Mouse (Mus musculus): ENCODE data around the gene Chtf18. TPM values are rescaled to one million over a fixed set of nuclear protein-coding genes. Genes with fewer than 3 reads are reported as not detected.

Gene Chtf18
- 14.5 and 14.8 TPM in 2 replicates for polyA plus RNA-seq (2015; fragmentation: Nextera tagmentation; extraction: Ambion mirVana)

- Histone ChIP-seq H3K9ac (replicated peaks) (peak within 1 kb of the TSS; percentile 58), H3K4me1 (peaks cover 24% of the 10 kb centered on the region), H3K27ac (replicated peaks) (no peak within 1 kb of the TSS), H3K9me3 (no peaks in the 10 kb centered on the region), H3K4me3 (peak within 1 kb of the TSS; percentile 51), H3K36me3 (no peaks in the 10 kb centered on the region), H3K27me3 (no peaks in the 10 kb centered on the region), H3K4me2 (replicated peaks) (peak within 1 kb of the TSS; percentile 65)
- WGBS, result under 1% methylated on average over 37 of the region's 37 CpGs
- peak; percentile 98 for ATAC-seq (replicated peaks)
These were observed at the start of gene Chtf18, which contains the start of gene Rpusd1 for GRCm38 (mm10) chr17:25727265-25728008. TSS of gene Chtf18 (minus strand) at chr17:25727419. TSS of gene Rpusd1 (plus strand) at chr17:25727670.

- Histone ChIP-seq H3K4me2 (replicated peaks) (no peak overlapping the region), H3K9ac (replicated peaks) (no peak overlapping the region), H3K4me3 (no peak overlapping the region), H3K36me3 (peaks cover 13% of the 10 kb centered on the region), H3K27me3 (no peaks in the 10 kb centered on the region), H3K27ac (replicated peaks) (no peak overlapping the region), H3K4me1 (peaks cover 14% of the 10 kb centered on the region), H3K9me3 (no peaks in the 10 kb centered on the region)
- 78% methylated on average over 10 of the region's 10 CpGs for WGBS
- no peak for ATAC-seq (replicated peaks)
These were observed 48.3 kb upstream of the Chtf18 start for GRCm38 (mm10) chr17:25775318-25776062.

GRCm38 (mm10) chr17:25773549-25774120, 46.4 kb upstream of the Chtf18 start, which contains the start of gene Narfl:
TSS of gene Narfl (plus strand) at chr17:25773776.
- no peak within 1 kb of the TSS for H3K27ac ChIP-seq (replicated peaks)
- ATAC-seq (replicated peaks), result peak; percentile 88

GRCm38 (mm10) chr17:25769331-25769730, 42.1 kb upstream of the Chtf18 start:
- Histone ChIP-seq H3K4me1 (peaks cover 13% of the 10 kb centered on the region), H3K27ac (replicated peaks) (no peak overlapping the region), H3K4me2 (replicated peaks) (no peak overlapping the region), H3K36me3 (no peaks in the 10 kb centered on the region), H3K9me3 (no peaks in the 10 kb centered on the region), H3K4me3 (no peak overlapping the region), H3K27me3 (no peaks in the 10 kb centered on the region), H3K9ac (replicated peaks) (no peak overlapping the region)
- no peak for ATAC-seq (replicated peaks)
- 50% methylated on average over 9 of the region's 9 CpGs for WGBS

More at GRCm38 (mm10) chr17:25773549-25774120, 46.4 kb upstream of the Chtf18 start, which contains the start of gene Narfl:
- H3K36me3 ChIP-seq, result peaks cover 3% of the 10 kb centered on the region; the same call in 1 of the 2 replicates
- H3K9ac ChIP-seq (replicated peaks), result peak within 1 kb of the TSS; percentile 78
- no peaks in the 10 kb centered on the region for H3K9me3 ChIP-seq
- WGBS, result under 1% methylated on average over 37 of the region's 37 CpGs
- H3K27me3 ChIP-seq, result no peaks in the 10 kb centered on the region
- peak within 1 kb of the TSS; percentile 72 for H3K4me2 ChIP-seq (replicated peaks)
- peak within 1 kb of the TSS; percentile 68 for H3K4me3 ChIP-seq
- peaks cover 14% of the 10 kb centered on the region for H3K4me1 ChIP-seq

DNA sequence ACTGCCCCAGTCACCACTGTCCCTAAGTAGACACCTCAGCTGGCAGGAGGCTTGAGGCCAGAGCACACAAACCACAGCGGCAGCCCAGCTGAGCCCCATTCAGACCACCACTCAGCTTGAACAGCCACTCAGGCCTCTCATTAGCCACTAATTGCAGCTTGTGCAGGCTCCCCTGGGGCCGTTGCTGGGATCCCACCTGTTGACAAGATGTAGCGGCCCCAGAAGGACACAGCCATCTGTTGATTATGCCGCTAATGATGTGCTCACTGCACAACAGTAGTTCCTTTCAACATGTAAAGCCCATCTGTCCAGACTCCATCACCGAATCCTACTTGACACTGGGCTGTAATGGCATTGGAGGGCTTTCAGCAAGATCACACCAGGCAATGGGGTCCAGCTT, 38.7 kb upstream of the Chtf18 start:
- H3K4me2 ChIP-seq (replicated peaks), result no peak overlapping the region
- no peak overlapping the region for H3K9ac ChIP-seq (replicated peaks)
- no peak overlapping the region for H3K4me3 ChIP-seq
- peaks cover 5% of the 10 kb centered on the region; the same call in 1 of the 2 replicates for H3K4me1 ChIP-seq
- 10% methylated on average over 5 of the region's 5 CpGs for WGBS
- ATAC-seq (replicated peaks), result no peak
- H3K36me3 ChIP-seq, result no peaks in the 10 kb centered on the region
- H3K27me3 ChIP-seq, result no peaks in the 10 kb centered on the region
- H3K27ac ChIP-seq (replicated peaks), result no peak overlapping the region
- no peaks in the 10 kb centered on the region for H3K9me3 ChIP-seq

- Histone ChIP-seq H3K4me2 (replicated peaks) (no peak overlapping the region), H3K9me3 (no peaks in the 10 kb centered on the region), H3K4me1 (peaks cover 5% of the 10 kb centered on the region; the same call in 1 of the 2 replicates), H3K9ac (replicated peaks) (no peak overlapping the region), H3K27ac (replicated peaks) (no peak overlapping the region), H3K4me3 (no peak overlapping the region), H3K27me3 (no peaks in the 10 kb centered on the region), H3K36me3 (no peaks in the 10 kb centered on the region)
- ATAC-seq (replicated peaks), result no peak
- whole genome bisulfite sequencing, result 52% methylated on average over 3 of the region's 3 CpGs
These were observed 35.4 kb upstream of the Chtf18 start for GRCm38 (mm10) chr17:25762591-25762990.

- Histone ChIP-seq H3K27me3 (no peaks in the 10 kb centered on the region), H3K4me1 (peaks cover 5% of the 10 kb centered on the region; the same call in 1 of the 2 replicates), H3K36me3 (no peaks in the 10 kb centered on the region), H3K9me3 (no peaks in the 10 kb centered on the region), H3K4me3 (no peak overlapping the region), H3K9ac (replicated peaks) (no peak overlapping the region), H3K27ac (replicated peaks) (no peak overlapping the region), H3K4me2 (replicated peaks) (no peak overlapping the region)
- ATAC-seq (replicated peaks), result no peak
- WGBS, result 58% methylated on average over 4 of the region's 4 CpGs
These were observed 34.3 kb upstream of the Chtf18 start for GRCm38 (mm10) chr17:25761561-25761970.

- no peak for ATAC-seq (replicated peaks)
- H3K27me3 ChIP-seq, result no peaks in the 10 kb centered on the region
- no peak overlapping the region for H3K4me2 ChIP-seq (replicated peaks)
- no peak overlapping the region for H3K27ac ChIP-seq (replicated peaks)
- H3K4me3 ChIP-seq, result no peak overlapping the region
- whole genome bisulfite sequencing, result 81% methylated on average over 8 of the region's 8 CpGs
- H3K9me3 ChIP-seq, result no peaks in the 10 kb centered on the region
- H3K9ac ChIP-seq (replicated peaks), result no peak overlapping the region
- no peaks in the 10 kb centered on the region for H3K4me1 ChIP-seq
- H3K36me3 ChIP-seq, result no peaks in the 10 kb centered on the region
These were observed 32.9 kb upstream of the Chtf18 start for GRCm38 (mm10) chr17:25760148-25760547.

GRCm38 (mm10) chr17:25757691-25758090, 30.5 kb upstream of the Chtf18 start:
- H3K4me1 ChIP-seq, result no peaks in the 10 kb centered on the region
- H3K4me3 ChIP-seq, result no peak overlapping the region
- H3K4me2 ChIP-seq (replicated peaks), result no peak overlapping the region
- ATAC-seq (replicated peaks), result no peak
- H3K36me3 ChIP-seq, result no peaks in the 10 kb centered on the region
- H3K27ac ChIP-seq (replicated peaks), result no peak overlapping the region
- 81% methylated on average over 3 of the region's 3 CpGs for WGBS
- H3K9me3 ChIP-seq, result no peaks in the 10 kb centered on the region
- no peaks in the 10 kb centered on the region for H3K27me3 ChIP-seq
- H3K9ac ChIP-seq (replicated peaks), result no peak overlapping the region

DNA sequence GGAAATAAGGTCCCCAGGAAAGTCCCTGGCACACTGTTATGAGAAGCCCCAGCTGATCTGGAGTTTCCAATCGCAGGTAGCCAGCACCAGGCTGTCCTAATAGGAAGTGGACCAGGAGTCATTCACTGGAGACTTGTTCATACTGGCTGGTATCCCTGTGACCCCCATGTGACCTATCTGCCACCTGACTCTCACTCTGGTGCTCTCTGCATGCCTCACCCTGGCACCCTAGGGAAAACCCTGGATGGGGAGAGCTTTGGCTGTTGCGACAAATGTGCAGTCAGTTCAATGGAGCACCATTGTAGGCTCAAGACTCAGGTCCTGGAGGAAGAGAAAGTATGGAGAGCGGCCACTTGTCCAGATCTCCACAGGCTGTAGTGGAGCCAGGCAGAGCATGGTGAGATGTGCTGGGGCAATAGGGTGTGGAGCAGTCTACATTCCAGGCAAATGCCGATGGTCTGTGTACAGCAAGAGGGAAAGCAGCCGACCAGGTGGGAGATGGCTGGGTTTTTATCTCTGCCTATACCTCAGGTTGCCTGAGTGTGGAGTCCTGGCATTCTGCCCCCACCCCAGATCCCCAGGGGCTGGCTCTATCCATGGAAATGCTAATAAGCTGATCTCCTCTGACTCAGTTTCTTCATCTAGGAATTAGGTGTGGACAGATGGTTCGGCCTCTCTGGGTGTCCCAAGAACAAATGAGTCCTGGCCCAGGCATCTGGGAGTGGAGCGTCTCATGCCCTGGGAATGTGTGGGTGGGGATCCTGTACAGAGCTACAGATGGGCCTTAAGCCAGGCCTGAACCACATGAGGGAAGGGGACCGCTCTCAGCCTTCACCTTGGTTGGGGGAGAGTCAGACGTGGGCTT, 29.4 kb upstream of the Chtf18 start:
- Histone ChIP-seq H3K27ac (replicated peaks) (no peak overlapping the region), H3K4me3 (no peak overlapping the region), H3K27me3 (no peaks in the 10 kb centered on the region), H3K4me2 (replicated peaks) (no peak overlapping the region), H3K36me3 (no peaks in the 10 kb centered on the region), H3K4me1 (peaks cover 1% of the 10 kb centered on the region; the same call in 1 of the 2 replicates), H3K9me3 (no peaks in the 10 kb centered on the region), H3K9ac (replicated peaks) (no peak overlapping the region)
- no peak for ATAC-seq (replicated peaks)
- 78% methylated on average over 9 of the region's 9 CpGs for WGBS

DNA sequence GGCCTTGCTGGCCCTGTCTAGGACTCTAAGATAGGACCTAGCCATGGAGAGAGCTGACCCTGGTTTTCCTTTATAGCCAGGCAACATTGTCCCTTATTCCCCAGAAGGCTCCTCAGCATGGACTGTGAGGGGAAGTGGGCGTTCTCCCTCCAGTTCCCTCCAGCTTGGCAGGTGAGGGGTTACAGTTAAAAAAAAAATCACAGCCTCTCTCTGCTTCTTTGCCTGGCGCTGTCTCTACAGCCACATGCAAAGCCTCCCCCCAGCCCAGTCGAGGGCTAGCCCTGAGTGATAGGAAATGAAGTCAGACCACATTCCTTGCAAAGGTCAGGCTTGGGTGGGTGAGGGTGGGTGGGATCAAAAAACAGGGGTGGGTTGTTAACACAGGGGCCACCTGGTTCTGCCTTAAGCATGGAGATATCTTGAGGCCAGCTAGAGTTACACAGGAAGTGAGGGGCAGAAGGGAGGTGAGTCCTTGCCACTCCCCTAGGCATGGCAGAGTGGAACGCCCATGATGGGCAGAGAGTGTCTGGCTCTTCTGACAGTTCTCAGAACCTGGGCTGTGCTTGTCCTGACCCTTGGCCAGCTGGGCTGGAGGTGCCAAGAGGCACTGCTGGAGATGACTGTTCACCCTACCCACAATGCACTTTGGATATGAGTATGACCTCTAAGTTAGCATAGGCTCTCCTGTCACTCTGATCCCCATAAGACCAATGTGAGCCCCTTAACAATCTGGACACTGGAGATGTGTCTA, 28.6 kb upstream of the Chtf18 start:
- no peak for ATAC-seq (replicated peaks)
- no peaks in the 10 kb centered on the region for H3K27me3 ChIP-seq
- no peak overlapping the region for H3K27ac ChIP-seq (replicated peaks)
- no peak overlapping the region for H3K4me3 ChIP-seq
- H3K9me3 ChIP-seq, result no peaks in the 10 kb centered on the region
- H3K36me3 ChIP-seq, result no peaks in the 10 kb centered on the region
- WGBS, result 59% methylated on average over 4 of the region's 4 CpGs
- no peak overlapping the region for H3K4me2 ChIP-seq (replicated peaks)
- H3K9ac ChIP-seq (replicated peaks), result no peak overlapping the region
- H3K4me1 ChIP-seq, result peaks cover 6% of the 10 kb centered on the region; the same call in 1 of the 2 replicates
